Mouse (Mus musculus) kidney, adult 18-20 months (tissue): ENCODE data around the gene Rhbdl1.
"Not testable (repeated sequence)": the region's sequence is repeated elsewhere in the genome, so short reads cannot be mapped to it uniquely, and the experiment has no call there.

Experiments used
- DNase-seq: peaks from one replicate; pipeline ENCODE4 v3.0.0; 2021

Rhbdl1 gene

DNA sequence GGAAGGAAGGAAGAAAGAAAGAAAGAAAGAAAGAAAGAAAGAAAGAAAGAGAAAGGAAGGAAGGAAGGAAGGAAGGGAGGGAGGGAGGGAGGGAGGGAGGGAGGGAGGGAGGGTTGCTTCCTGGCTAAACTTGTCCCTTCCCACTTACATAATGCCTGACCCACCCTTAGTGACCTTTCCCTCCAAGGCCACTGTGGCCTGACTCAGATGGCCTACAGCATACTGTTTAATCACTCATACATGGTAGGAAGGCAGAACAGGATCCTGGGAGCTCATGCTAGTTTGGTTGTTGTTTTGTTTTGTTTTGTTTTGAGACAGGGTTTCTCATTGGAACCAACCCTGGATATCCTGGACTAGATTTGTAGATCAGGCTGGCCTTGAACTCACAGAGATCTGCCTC, 34.5 kb upstream of the Rhbdl1 start:
- DNase-seq, result not testable (repeated sequence)

DNA sequence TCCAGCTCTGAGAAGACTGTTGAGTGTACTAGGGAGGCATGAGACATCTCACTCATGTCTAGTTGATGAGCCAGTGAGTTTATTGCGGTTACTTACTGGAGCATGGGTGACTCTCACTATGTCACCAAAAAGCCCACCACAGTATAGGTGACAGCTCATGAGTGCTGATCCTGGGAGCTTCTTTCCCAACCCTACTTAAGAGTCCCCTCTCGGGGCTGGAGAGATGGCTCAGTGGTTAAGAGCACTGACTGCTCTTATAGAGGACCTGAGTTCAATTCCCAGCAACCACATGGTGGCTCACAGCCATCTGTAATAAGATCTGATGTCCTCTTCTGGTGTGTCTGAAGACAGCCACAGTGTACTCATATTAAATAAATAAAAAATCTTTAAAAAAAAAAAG, 32.9 kb upstream of the Rhbdl1 start:
- DNase-seq, result no peak

DNA sequence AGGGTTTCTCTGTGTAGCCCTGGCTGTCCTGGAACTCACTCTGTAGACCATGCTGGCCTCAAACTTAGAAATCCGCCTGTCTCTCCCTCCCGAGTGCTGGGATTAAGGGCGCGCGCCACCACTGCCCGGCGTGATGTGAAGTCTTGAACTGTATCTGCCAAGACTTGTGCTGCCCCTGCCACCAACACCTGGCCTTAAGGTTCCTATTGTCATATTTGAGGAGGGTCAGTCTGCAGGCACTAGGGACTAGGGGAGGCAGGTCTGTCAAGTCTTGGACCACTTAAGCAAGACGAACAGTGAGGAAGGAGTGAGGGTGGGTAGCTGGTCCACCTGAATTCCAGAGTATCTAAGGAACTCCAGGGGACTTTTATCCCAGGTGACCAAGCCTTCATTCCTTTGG, 32.4 kb upstream of the Rhbdl1 start:
- no peak for DNase-seq

DNA sequence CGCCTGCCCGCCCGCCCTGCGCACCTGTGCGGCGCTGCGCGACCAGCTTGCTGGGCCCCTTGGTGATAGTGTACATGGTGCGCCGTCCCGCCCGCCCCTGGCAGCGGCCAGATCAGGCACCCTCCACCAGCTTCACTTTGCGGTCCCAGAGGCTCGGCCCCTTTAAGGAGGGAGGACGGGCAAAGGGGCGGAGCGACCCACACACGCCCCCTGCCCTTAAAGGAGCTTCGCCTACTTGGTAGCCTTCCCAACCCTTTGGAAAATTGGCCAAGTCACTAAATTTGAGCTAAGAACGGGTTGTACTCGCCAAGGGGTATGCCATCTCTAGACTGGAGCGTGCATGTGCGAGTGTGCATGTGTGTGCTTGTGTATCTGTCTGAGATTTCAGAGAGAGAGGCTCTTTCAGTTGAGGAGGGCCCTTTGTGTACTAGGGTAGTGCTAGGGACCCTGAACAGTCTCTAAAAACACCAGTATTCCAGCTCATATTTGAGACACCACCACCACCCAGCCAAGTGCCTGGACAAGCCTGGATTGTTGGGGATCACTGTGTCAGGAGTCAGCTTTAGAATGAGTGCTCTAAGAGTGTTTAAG, 31.6 kb upstream of the Rhbdl1 start, which contains the start of gene Mcrip2:
Gene Mcrip2, minus strand, starts transcription at position 164 of the 591 bp plus-strand sequence.
- DNase-seq, result peak; percentile 90

DNA sequence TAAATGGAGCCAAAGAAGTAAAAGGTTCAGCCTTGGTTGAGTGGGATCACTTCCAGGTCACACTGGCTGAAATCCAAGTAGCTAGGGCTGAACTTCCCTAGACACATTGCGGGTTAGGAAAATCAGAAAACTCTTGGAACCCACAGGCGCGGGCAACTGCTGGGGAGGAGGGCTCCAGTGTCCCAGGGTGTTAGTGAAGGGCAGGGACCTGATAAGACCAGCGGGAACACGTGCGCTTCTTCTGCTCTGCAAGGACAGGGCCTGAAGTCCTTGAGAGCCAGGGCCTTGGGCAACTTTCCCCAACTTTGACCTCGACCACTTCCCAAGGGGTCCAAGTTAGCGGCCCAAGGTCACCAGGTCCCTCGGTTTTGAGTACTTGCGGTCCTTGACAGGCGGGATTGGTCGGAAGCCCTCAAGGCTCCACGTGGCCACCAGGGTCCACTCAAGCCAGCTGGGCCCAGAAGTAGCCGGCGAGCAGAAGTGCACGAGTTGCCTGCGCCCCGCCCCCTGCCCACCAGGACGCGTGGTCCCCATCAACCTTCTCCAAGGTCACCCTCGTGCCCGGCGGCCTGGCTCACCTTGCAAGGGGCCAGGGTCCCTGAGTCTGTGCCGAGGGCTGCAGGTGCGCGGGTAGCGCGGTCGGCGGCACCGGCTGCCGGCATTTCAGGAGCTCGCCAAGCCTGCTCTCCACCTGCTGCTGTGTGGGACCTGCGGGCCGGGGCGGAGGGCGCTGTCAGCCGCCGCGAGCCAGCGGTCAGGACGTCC, 30.9 kb upstream of the Rhbdl1 start:
- DNase-seq, result peak; percentile 83

DNA sequence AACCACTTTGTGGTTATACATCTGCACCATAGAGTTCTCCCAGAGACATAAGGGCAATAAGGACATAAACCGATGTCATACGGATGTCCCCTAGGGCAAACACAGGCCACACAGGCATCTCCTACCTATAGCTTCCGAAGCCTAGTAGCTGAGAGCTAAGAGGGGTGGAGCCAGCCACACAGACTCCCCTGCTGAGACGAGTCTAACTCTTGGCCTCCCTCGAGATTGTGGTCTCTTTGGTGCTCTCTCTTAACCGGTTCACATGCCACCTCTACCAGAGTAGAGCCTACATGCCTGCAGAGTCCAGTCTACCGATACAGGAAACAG, 30.4 kb upstream of the Rhbdl1 start:
- no peak for DNase-seq

DNA sequence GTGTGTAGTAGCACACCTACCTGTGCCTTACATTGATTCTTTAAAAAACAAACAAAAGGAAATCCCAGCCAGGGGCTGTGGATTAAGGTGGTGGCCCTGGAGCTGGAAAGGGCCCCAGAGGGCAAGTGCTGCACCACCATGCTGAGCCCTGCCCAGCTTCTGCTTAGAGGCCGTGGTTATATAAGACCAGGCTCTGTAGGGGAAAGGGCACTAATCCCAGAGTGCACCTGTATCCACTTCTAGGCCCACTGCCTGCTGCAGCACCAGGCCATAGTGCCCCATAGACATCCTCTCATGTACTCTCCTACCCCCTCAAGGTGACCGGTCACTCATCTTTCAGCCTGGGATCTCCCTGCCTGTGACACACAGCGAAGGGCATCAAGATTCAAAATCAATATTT, 29.1 kb upstream of the Rhbdl1 start:
- no peak for DNase-seq

DNA sequence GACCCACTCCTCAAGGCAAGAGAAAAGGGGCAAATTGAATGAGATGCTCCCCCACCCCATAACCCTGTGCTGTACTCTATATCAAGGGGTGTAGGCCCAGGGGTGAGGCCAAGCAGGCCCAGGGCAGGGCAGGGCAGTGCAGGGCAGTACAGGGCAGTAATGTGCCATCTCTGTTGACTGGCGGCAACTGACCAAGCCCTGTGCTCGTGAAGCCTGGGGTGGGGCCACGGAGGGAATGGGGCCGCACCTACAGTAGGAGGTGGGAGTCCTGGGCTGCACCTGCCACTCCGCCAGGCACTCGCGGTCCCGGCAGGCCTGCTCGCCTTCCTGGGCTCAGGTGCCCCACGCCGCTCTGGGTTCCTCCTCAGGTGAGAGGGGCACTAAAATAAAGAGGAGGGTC, 28.2 kb upstream of the Rhbdl1 start:
- no peak for DNase-seq

DNA sequence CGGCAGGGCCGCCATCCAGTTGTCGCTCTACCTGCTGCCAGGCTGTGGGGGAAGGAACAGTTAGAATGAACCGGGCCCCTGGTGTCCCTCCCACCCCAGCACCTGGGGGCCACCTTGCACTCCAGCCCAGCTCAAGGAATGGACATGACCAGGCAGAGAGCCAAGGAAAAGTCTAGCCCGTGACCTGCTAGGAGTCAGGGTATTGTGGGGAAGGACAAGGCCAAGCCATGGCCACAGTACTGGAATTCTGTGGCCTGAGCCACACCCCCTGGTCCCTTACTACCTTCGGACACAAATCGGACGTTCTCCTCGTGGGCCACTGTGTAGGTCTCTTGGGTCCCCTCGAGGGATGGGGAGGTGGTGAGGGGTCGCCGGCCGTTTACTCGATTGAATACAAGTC, 27.2 kb upstream of the Rhbdl1 start:
- DNase-seq, result peak; percentile 46

DNA sequence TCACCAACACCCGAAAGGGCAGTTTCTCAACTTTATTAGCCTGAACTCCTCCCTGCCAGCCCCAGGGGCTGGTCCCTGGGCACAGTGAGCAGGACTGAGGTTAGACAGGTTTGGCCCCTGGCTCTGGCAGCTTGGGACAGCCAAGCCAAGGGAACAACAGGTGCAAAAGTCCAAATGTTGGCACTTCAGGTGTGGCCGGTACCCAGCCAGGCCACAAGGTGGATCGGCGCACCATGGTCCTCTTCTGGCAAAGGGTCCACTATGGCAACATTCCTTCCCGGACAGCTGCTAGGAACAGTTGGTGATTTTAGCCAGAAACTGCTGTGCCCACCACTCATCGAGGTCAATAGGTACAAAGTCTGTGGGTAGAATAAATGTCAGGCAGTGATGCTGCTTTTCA, 26.6 kb upstream of the Rhbdl1 start:
- peak; percentile 52 for DNase-seq

DNA sequence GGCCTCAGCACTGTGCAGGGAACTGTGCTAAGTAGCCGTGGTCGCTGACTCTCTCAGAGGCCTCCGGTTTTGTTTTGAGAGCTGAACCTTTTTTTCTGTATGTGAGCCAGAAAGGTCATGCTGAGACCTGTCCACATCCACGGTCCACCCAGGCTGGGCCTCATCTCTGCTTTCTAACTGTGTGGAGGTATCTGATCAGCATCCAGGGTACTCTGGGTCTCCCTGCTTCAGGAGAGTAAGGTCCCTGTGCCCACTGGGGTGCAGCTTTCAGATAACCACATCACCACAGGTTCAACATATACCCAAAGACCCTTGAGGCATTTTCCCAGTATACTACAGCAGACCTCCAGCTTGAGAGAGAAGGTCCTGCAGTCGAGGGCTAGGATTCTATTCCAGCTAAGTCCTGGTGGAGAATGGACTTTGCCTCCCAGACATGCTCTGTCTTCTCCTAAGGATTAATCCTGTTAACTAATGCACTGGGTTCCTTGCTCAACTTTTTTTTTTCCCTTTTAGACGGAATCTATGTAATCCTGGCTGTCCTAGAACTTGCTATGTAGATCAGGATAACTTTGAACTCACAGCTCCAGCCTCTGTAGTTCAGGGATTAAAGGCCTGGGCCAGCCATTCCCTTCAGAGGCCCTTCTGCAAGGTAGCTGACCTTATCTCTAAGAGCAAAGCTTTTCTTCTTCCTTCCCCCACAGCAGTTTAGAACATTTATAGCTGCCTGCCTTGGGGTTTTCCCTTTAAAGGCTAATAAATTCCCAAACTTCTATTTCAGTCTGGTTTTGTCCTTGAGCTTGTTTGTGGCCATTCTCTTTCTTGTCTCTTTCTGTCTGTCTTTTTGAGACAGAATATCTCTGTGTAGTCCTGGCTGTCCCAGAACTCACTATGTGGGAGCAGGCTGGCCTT, 24.9 kb upstream of the Rhbdl1 start:
- no peak for DNase-seq

DNA sequence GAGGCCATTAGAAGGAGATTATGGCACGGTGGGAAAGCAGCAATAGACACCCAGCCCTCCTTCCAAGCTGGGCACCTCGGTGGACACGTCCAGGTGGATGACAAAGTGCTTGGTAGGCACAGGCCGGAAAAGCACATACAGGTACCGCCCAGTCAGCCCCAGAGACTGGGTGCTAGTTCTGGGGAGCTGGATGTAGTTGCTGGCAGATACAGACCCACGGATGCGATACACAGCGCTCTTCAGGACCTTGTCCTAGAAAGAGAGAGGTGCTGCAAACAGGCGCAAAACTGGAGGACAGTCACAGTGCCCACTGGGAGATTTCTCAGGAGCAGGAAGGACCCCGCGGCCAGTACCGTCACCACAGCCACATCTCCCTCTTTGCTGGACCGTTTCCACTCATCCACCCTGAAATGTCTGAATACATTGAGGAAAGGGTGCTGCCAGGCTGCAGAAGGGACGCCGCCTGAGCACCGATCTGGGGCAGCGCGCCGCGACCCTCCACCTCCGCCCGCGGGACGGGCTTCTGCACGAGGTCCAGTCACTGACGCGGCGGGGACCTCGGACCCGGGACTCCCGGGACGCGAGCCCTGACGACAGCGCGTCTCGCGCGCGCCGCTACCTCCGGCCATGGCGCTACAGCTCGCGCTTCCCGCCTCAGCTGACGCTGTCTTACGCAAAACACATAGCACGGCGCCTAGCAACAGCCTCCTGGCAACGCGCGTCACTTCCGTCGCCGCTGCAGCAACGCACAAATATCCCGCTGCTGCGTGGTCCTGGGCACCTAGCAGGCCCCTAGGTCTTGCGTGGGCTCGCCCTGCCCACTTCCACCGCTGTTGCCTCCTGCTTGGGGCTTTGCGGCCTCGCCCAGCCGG, 24.0 kb upstream of the Rhbdl1 start, which contains the start of gene Wdr90:
Gene Wdr90, minus strand, starts transcription at position 670 of the 872 bp plus-strand sequence.
- peak; percentile 91 for DNase-seq

DNA sequence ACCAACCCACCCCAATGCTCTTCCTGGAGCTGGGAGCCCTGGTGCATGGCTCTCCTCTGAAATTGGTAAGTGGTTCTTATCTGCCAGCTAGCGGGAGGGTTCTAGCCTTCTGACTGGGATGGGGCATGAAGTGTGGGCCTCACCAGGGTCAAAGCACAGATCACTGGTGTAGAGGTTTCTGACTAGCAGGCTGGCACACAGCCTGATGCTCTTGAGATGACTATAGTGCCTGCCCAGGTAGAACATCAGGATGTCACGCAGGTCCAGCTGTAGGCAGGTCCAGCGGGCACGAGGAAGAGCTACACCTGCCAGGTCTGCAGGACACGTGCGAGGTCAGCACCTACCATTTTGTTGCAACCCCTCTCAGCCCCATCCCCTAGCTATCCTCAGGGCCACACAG, 23.1 kb upstream of the Rhbdl1 start:
- no peak for DNase-seq

DNA sequence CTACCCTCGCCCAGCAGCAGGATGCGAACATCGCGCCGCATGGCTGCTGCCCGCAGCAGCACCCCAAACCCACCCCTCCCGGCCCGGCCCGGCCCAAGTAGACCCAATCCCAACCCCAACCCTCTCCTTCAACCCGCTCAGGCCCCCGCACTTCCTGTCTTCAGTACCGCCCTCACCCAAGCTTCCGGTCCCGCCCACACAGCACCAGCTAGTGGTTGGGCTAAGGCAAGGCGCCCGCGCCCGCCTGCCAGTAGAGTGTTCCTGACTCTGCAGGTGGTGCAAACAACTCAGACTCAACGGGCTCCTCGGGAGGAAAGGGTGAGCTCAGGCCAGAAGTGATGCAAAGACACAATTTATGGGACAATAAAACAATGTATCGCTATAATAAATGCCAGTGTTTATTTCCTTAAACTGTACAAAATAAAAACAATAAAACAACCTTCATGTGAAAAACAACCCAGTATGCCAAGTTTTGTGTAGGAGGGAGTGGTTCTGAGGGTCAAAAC, 7.4 kb upstream of the Rhbdl1 start, which contains the start of gene Rhot2:
Gene Rhot2, minus strand, starts transcription at position 456 of the 506 bp plus-strand sequence.
- peak; percentile 95 for DNase-seq

DNA sequence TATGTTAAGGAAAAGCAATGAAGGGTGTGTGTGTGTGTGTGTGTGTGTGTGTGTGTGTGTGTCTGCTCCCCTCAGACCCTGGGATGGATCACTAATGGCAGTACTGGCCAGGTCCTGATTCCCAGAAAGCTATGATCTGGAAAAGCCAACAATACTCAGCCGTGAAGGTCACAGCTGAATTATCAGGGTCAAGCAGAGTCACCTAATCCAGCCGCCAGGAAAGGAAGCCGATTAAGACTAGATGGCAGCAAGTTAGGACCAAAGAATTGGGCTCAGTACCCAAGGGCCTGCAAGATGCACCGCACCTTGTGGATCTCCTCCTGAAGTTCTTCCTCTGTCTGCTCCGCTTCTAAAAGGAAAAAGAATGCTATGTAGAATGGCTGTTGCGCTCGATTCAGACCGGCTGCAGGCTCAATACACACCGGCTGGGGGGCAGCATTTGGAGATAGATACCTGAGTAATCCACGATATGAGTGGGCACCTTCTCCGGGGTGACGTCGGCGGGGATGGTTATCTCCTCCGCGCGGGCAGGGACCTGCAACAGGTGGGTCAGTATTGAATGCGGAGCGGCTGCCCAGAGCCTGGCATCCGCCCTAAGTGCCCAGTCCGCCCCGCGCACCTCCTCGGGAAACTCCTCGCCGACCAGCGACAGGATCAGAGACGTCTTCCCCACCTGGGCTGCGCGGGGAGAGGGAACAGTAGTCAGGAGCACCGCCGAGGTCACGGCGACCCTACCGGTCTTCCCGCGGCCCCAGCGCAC, 6.7 kb upstream of the Rhbdl1 start:
- no peak for DNase-seq

DNA sequence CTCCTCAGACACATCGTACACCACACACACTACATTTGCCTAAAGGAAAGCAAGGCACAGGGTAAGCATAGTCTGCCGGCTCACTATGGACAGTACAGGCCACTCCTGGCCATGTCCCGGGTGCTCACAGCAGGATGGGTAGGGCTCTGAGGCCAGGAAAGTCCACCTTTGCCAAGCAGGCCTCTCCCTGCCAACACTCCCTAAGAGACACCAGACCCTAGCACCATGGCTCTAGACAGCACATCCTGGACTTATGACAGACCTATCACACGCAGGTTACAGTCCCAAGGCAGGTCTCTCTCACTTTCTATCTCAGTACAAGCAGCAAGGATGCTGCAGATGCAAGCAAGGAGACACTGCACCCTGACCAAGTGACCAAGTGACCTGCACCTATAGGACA, 6.0 kb upstream of the Rhbdl1 start:
- no peak for DNase-seq

DNA sequence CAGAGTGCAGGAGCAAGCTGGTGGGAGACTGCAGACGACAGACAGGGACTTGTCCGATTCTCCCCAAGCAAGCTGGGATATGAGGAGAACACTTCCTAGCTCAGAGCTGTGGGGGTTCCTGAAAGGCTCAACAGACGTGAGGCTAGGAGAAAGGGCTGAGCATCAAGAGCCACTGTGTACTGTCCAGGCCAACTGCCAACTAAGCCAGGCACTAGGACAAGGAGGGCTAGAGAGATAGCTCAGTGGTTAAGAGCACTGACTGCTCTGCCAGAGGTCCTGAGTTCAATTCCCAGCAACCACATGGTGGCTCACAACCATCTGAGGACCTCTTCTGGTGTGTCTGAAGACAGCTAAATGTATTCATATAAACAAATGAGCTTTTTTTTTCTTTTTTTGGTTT, 5.4 kb upstream of the Rhbdl1 start:
- no peak for DNase-seq

DNA sequence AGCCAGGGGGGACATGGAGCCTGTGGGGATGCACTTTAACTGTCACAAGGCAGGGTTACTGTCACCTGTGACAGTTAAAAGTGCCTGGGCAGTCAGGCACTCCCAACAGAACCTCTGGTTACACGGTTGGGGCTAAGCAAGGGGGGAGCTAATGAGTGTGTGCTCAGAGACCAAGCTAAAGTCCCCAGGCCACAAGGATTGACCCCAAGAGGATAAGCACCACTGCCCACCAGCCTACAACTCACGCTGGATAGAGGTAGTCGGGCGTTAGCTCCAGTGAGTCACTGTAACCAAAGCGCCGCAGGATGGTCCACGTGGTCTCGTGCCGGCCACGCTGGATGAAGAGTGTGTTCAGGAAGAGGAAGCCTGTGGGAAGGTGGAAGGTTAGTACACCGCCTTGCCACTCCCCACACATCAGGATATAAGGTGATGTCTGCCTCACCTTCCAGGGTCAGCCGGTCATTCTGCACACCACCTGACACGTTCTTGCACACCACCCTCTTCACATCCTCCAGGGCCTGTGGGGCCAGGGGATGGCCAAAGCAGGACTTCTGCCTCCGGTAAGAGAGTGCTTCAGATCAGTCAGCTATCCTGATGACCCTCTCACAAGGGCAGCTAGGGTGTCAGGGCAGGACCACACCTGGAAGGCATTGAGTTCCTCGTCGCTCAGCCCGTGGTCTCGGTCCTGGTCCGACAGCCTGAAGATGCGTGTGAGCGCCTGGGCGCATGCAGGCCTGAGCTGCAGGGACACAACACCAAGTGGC, 4.2 kb upstream of the Rhbdl1 start, which contains the start of gene Gm20683:
Gene Gm20683, minus strand, starts transcription at position 647 of the 764 bp plus-strand sequence.
- DNase-seq, result no peak

DNA sequence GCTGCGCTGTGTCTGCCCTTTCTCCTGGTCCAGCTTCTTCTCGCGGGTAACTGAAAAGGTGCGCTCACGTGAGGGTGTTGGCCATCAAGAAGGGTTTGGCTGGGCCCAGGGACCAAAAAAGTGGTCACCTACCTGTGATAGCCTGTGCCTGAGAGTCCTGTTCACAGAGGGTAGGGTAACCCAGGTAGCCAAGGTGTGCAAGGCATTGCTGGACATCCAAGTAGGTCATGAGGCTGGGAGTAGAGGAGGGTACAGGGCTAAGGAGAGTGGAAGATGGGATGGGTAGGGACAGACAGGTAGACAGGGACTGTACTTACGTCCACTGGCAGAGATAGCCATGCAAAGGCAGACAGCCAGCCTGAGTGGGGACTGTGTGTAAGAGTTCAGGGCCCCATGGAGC, 3.4 kb upstream of the Rhbdl1 start:
- no peak for DNase-seq

DNA sequence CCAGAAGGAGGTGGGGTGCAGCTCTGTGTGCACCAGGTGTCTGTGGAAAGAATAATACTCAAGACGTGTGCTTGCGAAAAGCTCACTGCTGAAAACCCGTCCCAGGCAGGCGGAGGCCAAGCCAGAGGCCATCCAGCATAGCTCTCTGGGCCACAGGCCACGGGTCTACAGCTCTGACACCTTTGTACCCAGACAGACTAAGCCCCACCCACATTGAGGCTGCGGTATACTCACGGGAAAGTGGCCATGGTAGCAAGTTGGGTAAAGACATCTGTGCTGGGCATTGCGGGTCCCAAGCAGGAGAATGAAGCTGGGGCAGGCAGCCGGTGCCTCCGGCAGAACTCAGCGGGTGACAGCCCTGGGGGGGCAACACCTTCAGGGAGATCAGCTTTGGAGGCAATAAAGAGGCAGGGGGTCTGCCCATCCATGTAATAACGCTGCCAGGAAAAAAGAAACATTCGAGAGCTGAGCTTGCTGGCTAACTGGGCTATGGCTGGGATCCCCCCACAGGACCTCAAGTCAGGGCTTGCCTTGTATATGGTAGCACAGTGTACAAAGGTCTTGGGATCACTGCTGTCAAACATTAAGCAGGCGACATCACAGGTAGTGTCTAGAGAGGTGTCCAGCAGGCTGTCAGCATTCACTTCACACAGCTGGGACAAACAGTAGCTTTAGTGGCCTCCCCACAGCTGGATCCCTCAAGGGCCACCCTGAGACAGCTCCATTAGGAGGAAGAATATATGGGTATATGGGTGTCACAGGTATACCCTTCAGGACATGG, 2.5 kb upstream of the Rhbdl1 start:
- DNase-seq, result peak; percentile 59
